Comparison of ENCODE assay signal across 14 mouse cellular contexts in genomic region chr5:74697534-74697933, GRCm38 (mm10).
"Had no signal": no experiment of that assay in that cellular context is flagged by ENCODE, and none has a peak within 500 bp of the region (broad histone marks: within the 10 kb centered on the region; RNA-seq: fewer than 3 reads in every experiment).

No protein-coding gene starts in this region.

- H3K9me3 ChIP-seq: kidney, embryonic 15.5 days; limb, embryonic 12.5 days; liver, embryonic 13.5 days; neural tube, embryonic 13.5 days had no signal

- H3K4me1 ChIP-seq: kidney, embryonic 15.5 days; liver, embryonic 13.5 days; neural tube, embryonic 13.5 days had no signal

- H3K9ac ChIP-seq: kidney, embryonic 15.5 days; limb, embryonic 12.5 days; liver, embryonic 13.5 days; neural tube, embryonic 13.5 days had no signal

- H3K4me2 ChIP-seq: kidney, embryonic 15.5 days; limb, embryonic 12.5 days; liver, embryonic 13.5 days; neural tube, embryonic 13.5 days had no signal

- H3K4me3 ChIP-seq: kidney, embryonic 15.5 days; layer of hippocampus, adult 2 months; limb, embryonic 12.5 days; liver, embryonic 13.5 days; neural tube, embryonic 13.5 days had no signal

- H3K36me3 ChIP-seq: kidney, embryonic 15.5 days; limb, embryonic 12.5 days; liver, embryonic 13.5 days; neural tube, embryonic 13.5 days had no signal

- H3K27me3 ChIP-seq: kidney, embryonic 15.5 days; limb, embryonic 12.5 days; liver, embryonic 13.5 days; neural tube, embryonic 13.5 days had no signal

- ATAC-seq: intestine, postnatal 0 days had no signal

- DNase-seq: kidney, postnatal 4 days; liver; liver, embryonic 13.5 days; lung, adult 18-20 months; midbrain, embryonic 14.5 days; right cerebral cortex, postnatal 4 days; spleen, adult 18-20 months; thymus, adult 18-20 months; thymus, postnatal 14 days had no signal

- H3K27ac ChIP-seq: kidney, embryonic 15.5 days; layer of hippocampus, adult 2 months; limb, embryonic 12.5 days; liver, embryonic 13.5 days; neural tube, embryonic 13.5 days had no signal
